Mouse (Mus musculus) heart, postnatal 14 days (tissue): ENCODE results near the gene Shisal1. TPM values are rescaled to one million over a fixed set of nuclear protein-coding genes. Genes with fewer than 3 reads are reported as not detected.

Source experiments
- DNase-seq, 2 experiments: peaks; one replicate each; pipeline ENCODE4 v3.0.0; 2021 to 2022
- intact Hi-C: fragments of 180-260 bp; cut with DNase I; formaldehyde crosslinking; loops from one replicate; pipeline ENCODE4 v1.15.1; 2025
- total RNA-seq, 2 experiments: library from RNA; stranded (reverse); gene quantifications; 2 replicates each; pipeline ENCODE4 v1.2.3; 2021

The Shisal1 gene
- total RNA-seq, 2 experiments from 2014 or later, result 0.88 to 1.3 TPM

DNA sequence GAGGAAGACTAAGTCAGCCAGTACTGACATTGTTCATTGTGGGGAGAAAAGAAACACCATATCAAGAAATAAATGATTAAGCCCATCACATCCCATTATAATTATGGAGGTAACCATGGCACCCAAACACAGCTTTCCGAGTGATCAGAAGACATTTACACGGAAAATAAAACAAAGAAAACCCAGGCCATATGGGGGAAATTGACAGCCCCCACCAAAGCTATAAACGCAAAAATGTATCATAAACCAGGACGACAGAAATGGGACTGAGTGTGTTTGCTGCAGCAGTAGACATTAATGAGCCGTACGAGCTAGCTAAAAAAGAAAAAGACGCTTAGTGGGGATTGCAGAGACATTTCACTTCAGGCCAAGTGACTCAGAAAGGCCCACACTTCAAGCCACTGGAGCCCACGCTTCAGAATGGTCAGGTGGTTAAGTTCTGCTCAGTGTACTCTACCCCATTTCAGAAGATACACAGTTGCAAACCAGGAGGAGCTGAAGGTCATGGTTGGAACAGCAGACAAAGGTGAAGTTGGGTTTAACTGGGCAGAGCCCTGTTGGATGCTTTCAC, 60.8 kb downstream of the Shisal1 start:
- intact Hi-C loops, result no loop called here
- no peak for DNase-seq

DNA sequence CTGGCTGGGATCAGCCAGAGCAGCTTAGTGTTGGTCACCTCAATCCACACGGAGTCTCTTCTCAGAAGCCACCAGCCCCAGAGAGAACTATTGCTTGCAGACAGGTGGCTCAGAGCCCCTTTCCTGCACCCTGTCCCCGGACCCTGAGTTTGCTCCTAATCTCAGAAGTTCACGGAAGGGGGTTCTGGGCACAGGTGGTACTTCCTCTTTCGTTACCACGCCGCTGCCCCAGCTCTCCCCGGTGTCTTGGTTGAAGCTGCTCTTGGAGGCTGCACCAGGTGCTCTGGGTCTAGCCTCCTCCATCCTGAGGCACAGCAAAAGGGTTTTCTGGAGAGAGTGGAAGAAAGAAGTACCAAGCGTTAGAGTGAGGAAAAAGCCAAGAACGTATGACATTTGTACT, 62.8 kb downstream of the Shisal1 start:
- intact Hi-C loops, result no loop called here
- DNase-seq, result no peak

DNA sequence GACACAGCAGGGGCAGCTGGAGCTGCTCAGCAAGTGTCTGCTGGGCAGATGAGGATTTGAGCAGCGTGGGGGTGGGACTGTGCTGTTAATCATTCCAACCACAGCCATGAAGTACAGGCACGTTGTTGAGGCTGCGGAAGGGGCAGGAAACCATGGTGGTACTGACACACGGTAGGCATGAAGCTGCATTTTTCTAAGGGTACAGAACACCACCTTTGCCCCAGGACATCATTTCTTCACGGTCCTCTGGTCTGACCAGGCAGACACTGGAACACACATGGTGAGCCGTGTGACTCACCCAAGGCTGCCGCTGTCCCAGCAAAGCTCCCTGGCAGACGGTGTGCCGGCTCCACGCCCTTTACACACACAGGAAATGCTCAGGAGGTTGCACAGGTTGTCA, 66.7 kb downstream of the Shisal1 start:
- intact Hi-C loops, result no loop called here
- DNase-seq, result no peak

DNA sequence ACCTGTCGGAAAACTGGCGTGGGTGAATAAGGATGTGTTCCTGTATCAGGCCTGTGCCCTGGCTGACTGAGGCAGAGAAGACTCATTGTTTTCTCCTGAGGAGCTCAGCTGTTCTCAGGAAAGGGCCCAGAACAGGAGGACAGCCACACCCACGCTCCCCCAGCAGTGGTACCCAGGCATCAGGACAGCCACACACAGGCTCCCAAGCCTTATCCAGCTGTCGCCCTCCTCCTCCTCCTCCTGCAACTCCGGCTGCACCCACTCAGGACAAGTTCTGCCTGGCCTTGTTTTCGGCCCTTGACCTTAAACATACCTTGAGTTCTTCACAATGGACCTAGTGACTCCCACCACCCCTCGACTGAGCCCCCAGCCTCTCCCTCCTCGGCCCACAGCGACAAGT, 68.2 kb downstream of the Shisal1 start:
- no peak for DNase-seq
- intact Hi-C loops, result no loop called here

DNA sequence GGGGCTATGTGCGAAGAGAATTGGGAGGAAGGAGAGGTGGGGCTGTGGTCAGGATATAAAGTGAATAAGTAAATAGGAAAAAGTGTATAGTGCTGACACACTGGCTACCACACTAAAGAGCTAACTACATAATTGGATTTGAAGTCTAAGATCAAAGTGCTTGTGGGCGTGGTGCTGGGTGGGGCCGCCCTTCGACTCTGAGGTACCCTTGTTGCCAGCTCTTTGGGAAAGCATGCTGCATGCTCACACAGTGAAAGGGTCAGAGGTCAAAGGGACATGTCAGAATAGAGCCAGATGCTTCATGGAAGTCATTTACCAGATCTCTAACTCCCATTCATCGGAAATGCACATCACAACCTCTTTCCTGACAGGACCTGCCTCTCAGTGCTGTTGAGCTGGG, 74.1 kb downstream of the Shisal1 start:
- intact Hi-C loops, result no loop called here

DNA sequence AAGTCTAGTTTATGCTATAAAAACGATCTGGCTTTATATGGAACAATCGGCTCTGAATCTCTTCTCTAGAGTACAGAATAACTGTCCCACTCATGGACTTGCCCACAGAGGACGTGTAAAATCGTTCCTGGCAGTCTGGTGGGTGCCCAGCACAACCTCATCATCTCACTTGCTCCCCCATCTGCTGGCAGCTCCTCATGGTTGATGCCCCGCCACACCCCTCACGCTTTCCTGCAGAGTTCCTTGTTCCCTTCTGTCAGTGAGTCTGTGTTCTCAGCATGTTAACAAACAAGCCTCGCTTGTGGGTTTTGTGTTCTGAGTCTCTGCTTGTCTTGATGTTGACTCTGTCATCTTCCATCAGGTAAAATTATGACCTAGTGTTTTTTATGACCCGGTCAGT, 79.5 kb downstream of the Shisal1 start:
- DNase-seq, result no peak
- intact Hi-C loops, result no loop called here

More for the DNA sequence above, 74.1 kb downstream of the Shisal1 start:
- no peak for DNase-seq

DNA sequence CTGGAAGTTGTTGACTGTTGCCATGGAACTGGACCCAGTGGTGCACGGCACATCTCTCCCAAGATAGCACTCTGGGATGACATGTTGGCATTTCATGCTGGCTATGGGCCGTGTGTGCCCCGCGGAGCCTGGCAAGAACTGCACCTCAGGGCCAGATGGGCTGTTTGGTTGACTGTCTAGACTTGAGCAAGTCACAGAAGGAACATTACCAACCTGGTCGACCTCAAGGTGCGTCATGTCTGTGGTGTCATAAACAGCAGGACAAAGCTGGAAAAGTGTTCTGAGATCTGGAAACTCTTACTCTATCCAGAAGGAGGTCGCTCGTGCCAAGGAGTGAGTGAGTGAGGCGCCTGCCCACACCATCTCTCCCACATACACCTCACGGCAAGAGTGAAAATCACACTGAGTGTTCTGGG, 80.3 kb downstream of the Shisal1 start:
- DNase-seq, result no peak
- intact Hi-C loops, result no loop called here

DNA sequence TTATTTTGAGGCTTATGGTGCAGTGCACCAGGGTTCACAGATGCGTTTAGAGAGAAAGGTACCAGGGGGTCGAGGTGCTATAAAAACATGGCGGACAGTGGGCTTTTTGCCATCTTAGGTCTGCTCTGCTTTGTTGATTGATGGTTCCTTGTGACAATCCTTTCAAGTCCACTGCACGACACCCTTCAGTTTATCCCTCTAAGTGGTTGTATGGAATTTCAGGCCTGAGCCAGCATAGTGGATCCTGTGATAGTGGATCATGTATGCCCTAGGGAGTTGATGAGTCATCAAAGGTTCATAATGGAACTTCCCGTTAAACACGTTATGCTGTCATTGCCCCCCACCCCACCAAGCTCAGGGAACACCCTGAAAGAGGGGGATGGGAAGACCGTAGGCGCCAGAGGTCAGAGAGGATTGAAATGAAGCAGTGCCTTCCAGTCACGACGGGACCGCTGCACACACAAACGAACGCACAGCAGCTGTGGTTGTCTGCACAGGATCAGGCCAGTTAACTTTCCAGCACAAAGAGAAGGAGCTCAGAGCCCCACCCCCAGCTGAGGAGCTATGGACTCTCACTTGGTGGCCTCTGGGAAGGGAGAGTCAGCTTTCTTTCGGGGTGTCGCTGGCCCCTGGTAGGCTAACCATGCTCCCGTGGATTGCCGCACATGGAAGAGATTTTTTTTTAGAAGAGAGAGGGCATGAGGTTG, 81.1 kb downstream of the Shisal1 start:
- no peak for DNase-seq
- intact Hi-C loops, result no loop called here

DNA sequence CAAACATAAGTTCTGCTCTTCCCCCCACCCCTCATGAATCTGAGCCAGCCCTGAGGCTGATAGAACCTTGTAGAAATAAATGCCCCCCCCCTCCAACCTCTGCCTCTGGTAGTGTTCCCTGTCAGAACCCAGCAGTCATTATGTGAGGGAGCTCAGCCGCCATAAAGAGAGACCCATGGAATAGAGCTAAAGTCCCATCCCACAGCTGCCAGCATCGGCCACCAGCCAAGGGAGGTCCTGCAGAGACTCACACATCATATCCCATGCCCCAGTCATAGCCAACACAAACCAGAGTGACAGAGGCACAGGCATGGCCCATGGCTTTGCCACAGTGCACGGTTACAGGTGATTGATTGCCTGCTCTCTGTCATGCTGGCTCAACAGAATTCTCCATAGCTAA, 82.2 kb downstream of the Shisal1 start:
- no peak for DNase-seq
- intact Hi-C loops, result no loop called here

DNA sequence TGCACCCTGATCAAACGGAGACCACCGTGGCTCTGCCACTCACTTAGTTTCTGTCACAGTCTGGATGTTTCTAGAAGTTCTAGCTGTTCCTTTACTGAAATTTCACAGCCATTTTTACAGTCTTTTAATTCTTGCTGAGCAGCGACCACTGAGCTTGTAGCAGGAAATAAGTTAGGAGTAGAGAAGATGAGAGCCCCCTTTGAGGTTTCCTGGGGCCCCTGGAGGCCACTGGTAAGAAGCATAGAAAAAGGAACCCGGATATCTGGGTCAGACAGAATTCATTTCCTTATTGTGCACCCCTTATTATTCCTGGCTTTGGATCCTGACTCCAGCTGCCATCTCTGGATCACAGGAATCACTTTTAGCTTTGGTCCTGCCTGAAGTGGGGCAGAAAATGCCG, 91.8 kb downstream of the Shisal1 start:
- intact Hi-C loops, result no loop called here
- no peak for DNase-seq

DNA sequence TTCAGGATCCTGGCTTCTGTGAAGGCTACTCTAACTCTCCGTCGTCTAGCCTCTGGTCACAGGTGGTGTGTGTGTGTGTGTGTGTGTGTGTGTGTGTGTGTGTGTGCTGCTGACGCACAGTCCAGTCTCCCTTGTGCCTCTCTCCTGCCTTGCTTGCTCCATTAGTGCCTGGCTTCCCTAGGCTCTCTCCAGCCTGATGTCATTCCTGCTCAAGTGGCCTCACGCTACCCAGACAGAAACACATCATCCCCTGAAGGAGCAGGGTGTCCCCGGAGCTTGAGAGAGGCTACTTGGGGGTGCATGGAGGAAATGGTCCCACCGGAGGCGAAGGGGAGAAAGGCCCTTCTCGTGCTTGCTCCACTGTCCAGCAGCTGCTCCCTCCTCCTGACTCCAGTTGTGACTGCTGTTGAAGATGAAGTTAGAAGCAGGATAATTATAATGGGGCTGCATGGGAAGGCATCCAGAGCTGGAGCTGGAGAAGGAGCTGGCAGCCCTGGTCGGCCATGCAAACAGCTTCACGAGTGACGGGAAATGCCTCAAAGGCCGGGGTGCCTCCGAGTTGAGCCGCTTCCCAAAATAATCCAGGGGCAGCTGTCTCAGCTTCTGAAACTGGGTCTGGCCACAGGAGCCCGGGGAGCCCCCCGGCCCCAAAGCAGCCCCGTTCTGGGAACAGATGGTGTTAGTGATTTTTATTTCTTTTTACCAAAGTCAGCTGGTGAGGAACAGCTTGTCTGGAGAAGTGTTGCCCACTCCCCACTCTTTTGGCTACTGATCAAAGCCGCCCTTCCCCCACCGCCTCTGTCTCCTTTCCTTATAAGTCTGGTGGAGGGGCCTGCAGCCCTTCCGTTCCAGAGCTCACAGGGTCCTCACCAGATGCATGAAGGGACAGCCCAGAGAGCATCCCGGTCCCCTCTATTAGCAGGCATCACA, 94.7 kb downstream of the Shisal1 start:
- DNase-seq, result no peak
- intact Hi-C loops, result no loop called here

DNA sequence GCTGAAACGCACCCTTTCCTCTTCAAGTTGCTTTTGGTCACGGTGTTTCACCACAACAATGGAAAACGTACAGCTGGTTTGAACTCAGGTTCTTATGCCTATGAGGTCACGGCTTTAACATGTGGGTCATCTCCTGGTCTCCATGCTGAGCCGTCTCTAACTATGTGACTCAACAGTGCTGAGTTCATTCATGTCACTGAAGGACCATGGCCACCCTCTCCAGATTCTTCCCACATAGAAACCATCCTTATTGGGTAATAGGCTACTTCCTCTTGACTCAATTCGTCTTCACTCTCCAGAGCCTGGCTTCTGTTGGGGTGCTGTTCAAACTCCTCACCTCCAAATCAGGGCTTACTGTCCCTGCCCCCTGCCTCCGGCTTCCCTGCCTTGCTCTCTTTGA, 95.6 kb downstream of the Shisal1 start:
- DNase-seq, result no peak
- intact Hi-C loops, result no loop called here

DNA sequence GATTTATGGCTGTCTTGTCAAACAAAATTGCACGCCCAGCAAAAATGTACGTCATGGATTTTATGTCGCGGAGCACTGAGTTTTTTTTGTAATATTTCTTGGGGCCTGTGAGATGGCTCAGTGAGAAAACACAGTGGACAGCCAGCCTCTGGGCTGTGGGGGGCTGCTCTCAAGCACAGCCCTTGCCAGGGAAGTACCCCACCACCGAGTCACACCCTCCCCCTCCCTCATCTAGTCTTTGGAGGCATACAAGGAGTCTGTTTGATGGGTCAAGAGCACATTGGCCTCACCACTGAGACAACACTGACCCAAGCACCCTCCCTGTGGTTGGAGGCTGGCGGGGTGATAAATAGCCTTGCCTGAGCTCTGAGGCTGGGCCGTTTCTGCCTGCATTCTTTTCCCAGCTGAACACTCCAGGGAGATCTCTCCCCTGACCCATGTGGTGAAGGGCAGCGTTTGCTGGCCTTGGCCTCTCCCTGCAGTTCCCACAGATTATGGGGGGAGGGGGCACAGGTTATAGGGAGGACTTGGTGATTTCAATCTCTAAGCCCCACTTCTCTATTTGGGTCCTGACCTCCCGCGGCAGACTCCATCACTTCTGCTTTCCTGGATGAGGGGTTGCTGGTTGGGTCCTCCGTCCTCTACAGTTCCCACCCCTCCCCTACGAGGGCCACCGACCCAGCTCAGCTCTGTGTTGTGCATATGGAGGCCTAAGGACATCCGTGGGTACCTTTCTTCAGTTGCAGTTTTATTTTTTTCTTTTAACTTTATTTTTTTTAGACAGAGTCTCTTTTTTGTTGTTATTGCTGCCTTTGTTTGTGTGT, 96.8 kb downstream of the Shisal1 start:
- intact Hi-C loops, result no loop called here
- no peak for DNase-seq

DNA sequence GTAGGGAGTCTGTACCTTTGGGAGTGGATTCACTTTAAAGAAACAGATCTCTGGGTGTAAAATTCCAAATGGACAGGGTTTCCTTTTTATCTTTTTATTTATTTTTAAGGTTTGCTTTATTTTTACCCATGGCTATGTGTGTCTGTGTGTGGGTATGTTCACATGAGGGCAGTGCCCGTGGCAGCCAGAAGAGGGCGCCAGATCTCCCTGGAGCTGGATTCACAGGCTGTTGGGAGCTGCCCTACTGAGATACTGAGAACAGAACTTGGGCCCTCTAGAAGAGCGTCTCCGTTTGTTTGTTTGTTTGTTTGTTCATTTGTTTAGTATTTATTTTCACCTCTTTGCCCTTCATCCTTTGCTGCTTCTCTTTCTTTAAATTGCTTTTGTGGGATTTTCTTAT, 98.1 kb downstream of the Shisal1 start:
- no peak for DNase-seq
- intact Hi-C loops, result no loop called here

DNA sequence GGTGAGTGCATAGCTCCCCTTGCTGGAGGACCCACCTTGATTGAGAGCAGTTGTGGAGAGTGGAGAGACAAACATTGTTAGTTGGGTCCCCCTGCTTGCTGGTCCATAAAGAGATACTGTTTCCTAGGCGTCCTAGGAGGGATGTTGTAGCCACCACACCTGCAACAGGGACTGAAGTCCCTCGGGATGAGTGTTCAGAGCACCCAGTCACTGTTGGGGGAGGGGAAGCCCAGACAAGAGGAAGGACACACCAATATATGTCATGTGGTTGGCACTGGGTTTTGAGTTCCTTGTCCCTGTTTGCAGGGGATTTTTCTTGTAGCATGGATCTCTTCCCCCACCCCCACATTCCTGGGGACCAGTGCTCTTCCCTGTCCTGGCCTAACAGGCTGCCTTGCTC, 106.0 kb downstream of the Shisal1 start:
- DNase-seq, result no peak
- intact Hi-C loops, result no loop called here

DNA sequence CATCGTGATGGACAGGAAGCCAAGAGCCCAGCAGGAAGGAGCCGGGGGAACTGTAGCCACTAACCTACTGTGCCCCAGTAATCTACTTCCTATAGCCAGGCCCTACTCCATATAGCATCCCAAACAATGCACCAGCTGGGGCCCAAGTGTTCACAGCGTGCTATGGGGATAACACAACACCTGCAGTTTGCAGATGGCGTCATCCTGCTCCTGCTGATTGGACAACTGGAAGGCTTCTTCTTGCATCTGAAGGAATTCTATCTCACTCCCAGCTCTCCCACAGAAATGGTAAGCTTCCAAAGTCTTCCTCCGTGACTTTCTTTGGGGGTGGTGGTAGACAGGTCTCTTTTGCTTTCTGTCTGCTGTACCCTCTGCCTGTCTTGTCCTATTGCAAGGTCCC, 109.3 kb downstream of the Shisal1 start:
- intact Hi-C loops, result no loop called here
- no peak for DNase-seq

DNA sequence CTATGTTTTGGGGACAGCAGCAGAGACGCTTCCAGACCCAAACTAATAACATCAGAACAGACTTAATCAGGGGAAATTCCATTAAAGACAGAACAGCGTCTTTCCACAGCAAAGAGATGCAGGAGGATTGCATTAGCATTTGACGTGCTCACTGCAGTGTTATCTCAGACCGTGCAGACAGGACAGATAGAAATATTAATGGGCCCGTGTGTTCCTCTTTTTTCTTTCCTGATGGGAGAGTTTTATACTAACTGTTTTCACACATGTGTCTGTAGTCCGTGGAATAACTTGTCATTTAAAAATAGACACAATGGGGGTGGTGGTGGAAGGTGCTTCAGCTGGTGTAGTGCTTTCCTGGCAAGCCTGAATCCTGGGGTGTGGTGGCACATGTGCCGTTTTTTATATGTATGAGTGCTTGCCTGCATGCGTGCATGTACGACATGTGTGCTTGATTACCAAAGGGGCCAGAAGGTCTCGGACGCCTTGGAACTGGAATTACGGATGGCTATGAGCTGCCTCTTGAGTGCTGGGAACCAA, 110.5 kb downstream of the Shisal1 start:
- intact Hi-C loops, result no loop called here
- no peak for DNase-seq

DNA sequence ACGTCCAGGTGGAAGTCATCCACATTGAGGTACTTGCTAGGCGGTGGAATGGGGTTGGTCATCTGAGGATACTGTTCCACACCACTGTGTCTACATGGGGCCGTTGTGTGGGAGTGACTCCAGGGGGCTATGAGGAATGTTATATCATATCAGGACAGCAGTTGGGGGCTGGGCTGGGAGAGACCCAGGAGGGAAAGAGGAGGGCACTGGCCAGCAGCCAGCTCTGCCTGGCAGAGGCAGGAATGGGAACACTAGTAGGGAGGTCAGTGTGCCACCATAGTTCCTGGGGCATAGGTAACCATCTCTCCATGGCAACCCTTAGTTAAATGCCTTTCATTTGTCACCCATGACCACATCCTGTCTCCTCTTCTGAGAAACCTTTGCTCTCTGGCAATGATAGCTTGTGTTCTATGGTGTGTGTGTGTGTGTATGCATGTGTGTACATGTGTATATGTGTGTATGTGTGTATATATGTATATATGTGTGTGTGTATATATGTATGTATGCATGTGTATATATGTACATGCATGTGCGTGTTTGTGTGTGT, 115.8 kb downstream of the Shisal1 start:
- DNase-seq, result no peak
- intact Hi-C loops, result no loop called here

DNA sequence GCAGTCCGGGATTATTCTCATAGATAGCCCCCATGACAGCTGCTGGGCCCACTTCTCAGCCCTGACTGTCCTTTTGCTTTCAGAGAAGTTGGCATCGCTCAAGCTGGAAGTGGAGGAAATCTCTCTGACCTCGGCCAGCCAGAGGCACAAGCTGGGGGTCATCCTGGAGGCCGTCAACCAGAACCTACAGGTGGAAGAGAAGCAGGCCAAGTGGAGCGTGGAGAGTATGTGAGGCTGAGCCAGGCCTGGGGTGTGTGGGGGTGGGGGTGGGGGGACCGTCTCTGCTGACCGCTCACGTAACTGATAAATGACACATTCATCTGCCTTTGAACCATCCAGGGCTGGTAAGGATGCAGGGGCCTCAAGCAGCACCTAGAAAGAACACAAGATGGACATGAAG, 117.0 kb downstream of the Shisal1 start:
- intact Hi-C loops, result no loop called here
- DNase-seq, result no peak
